Mouse (Mus musculus) testis, adult 2 months (tissue): ENCODE measurements at regions not wholly inside any gene's neighbourhood (a gene's known extent, or its start where the extent isn't known, plus 50 kb on each side); places are given as distances from the start of the nearest gene placed in this dataset.

Source experiments
- H3K27ac ChIP-seq: fragments of 200-500 bp; 2 replicates; pipeline ENCODE4 v1.5.1; 2012; ENCODE audit warnings: low read depth, low read length; ENCODE audit not compliant: control insufficient read depth, insufficient read depth
- H3K27me3 ChIP-seq: fragments of 200-500 bp; 2 replicates; pipeline ENCODE4 v1.6.1; 2012; ENCODE audit warnings: mild to moderate bottlenecking, low read length, moderate library complexity; ENCODE audit not compliant: control insufficient read depth, insufficient read depth
- H3K36me3 ChIP-seq: fragments of 200-500 bp; 2 replicates; pipeline ENCODE4 v1.6.1; 2012; ENCODE audit warnings: mild to moderate bottlenecking, low read length; ENCODE audit not compliant: control insufficient read depth, insufficient read depth
- H3K4me1 ChIP-seq: fragments of 200-500 bp; 2 replicates; pipeline ENCODE4 v1.6.1; 2012; ENCODE audit warnings: low read length; ENCODE audit not compliant: control insufficient read depth, insufficient read depth
- H3K4me3 ChIP-seq: fragments of 200-500 bp; 2 replicates; pipeline ENCODE4 v1.5.1; 2012; ENCODE audit warnings: low read depth, mild to moderate bottlenecking, low read length, moderate library complexity, mixed read lengths; ENCODE audit not compliant: control insufficient read depth
- CTCF ChIP-seq: fragments of 200-500 bp; IDR thresholded peaks from 2 replicates; pipeline ENCODE4 v1.5.1; 2012; ENCODE audit warnings: low read depth, mild to moderate bottlenecking, inconsistent platforms, low read length, moderate library complexity; ENCODE audit not compliant: control insufficient read depth, insufficient read depth, insufficient replicate concordance
- POLR2A ChIP-seq: fragments of 200-500 bp; IDR thresholded peaks from 2 replicates; pipeline ENCODE4 v1.6.1; 2012; ENCODE audit warnings: low read depth, mild to moderate bottlenecking, inconsistent platforms, low read length, moderate library complexity; ENCODE audit not compliant: control insufficient read depth

DNA sequence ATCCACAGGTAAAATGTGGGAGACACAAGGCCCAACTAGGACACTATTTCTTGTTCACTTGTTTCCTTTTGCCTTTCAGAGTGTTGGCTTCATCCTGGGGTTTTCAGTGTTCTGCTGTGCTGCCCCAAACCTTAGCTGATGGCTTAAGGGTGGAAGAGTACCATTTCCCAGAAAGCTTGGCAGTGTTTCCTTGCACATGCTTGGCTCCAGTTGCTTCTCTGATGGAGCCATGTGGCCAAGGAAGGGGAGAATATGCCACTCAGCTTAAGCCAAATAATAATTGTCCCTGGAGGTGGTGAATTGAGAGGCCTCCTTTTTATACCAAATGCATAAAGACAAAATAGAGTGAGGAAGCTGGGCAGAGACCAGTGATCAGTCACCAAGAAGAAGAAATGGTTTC, 464.9 kb upstream of the Lmcd1 start:
- no peaks in the 10 kb centered on the region for H3K36me3 ChIP-seq
- no peaks in the 10 kb centered on the region for H3K27me3 ChIP-seq
- no peak overlapping the region for H3K4me3 ChIP-seq
- TF ChIP-seq CTCF, result no peak
- no peak for TF ChIP-seq POLR2A
- H3K4me1 ChIP-seq, result no peaks in the 10 kb centered on the region
- H3K27ac ChIP-seq, result no peak overlapping the region

DNA sequence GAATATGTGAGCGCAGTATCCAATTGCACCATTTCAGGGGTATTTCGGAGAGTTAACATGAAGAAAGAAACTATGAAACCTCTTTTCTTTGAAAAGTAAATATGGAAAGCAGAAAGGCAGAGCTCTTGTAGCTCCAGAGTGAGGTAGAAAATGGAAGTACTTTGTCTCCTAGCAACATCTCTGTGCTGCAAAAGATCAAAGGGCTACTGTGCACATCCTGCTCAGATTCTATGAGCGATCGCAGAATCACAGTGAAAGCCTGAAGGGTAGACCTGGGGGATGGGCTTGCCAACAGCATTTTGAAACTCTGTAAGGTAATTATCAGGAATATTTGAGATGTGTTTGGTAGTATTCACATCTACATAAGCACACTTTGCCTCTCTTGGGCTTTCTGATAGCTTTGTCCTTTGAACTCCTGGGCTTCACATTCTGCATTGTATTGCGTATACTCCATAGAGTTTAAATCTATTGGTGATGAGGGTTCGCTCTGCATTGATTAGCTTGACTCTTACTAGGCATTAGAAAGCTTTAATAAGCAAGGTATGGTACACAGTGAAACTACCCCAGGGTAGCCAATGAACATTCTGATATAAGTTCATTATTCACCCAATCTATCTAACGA, 459.5 kb upstream of the Lmcd1 start:
- no peaks in the 10 kb centered on the region for H3K36me3 ChIP-seq
- H3K4me3 ChIP-seq, result no peak overlapping the region
- no peak for TF ChIP-seq POLR2A
- no peak for TF ChIP-seq CTCF
- H3K27me3 ChIP-seq, result no peaks in the 10 kb centered on the region
- no peaks in the 10 kb centered on the region for H3K4me1 ChIP-seq
- no peak overlapping the region for H3K27ac ChIP-seq

DNA sequence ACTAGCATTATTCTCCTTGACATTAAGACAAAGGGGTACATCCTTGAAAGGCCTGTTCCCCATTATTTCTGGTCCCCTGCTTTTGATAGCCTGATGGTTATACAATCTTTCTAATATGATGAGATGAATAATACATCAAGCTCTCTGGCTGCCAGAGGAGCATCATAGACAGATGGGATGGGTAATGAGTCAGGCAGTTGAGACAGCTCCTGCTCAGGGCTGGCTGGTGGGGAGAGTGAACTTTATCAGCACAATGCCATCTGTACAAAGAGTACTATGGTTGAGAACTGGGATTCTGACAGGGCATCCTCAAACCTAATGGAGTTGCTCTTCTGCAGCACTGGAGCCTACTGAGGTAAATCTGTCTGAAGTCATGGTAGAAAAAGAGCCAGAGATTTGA, 458.4 kb upstream of the Lmcd1 start:
- Histone ChIP-seq H3K27me3 (no peaks in the 10 kb centered on the region), H3K4me3 (no peak overlapping the region), H3K36me3 (no peaks in the 10 kb centered on the region), H3K27ac (no peak overlapping the region), H3K4me1 (no peaks in the 10 kb centered on the region)
- TF ChIP-seq POLR2A (no peak), CTCF (no peak)

DNA sequence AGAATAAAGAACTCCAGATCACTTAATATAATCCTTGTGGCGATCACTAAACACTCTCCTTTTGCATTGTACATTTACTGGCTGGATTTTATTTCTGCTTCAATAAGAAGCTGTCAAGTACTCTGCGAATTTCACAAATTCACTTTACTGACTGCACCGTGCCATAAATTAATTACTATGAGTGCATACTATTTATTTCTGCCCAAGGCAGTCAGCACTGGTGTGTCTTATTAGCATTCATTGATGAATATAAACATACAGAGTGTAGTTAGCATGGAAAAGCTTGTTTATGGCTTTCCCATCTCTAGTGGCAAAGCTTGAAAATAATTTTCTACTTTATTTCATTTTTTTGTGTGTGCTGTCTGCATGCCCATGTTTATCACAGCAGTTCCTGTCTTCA, 453.3 kb upstream of the Lmcd1 start:
- no peak overlapping the region for H3K27ac ChIP-seq

DNA sequence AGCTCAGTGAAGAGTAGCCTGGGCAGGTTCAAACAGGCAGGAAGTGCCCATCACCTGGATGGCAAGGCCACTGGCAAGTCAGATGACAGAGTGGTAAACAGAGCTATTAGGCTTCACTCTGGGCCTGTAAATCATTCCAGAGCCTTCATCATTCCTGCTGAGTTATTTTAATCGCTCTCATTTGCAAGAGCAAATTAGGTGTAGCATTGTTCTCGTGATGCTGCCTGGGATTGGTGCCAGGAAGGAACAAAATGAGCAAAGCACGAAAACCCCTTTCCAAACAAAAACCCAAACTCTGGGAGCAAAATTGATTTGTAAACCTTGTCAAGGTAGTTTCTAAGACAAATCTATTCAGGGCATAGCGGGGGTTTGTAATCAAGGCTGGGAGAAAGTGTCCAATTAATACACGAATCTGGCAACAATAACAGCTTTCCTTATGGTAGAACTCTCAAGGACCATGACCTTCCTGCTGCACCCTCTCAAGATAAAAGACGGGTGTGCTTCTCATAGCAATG, 429.2 kb upstream of the Lmcd1 start:
- H3K4me1 ChIP-seq, result no peaks in the 10 kb centered on the region
- H3K4me3 ChIP-seq, result no peak overlapping the region
- H3K36me3 ChIP-seq, result no peaks in the 10 kb centered on the region
- H3K27me3 ChIP-seq, result no peaks in the 10 kb centered on the region
- H3K27ac ChIP-seq, result no peak overlapping the region
- no peak for TF ChIP-seq CTCF
- TF ChIP-seq POLR2A, result no peak

More for the DNA sequence above, 453.3 kb upstream of the Lmcd1 start:
- H3K36me3 ChIP-seq, result no peaks in the 10 kb centered on the region
- no peak overlapping the region for H3K4me3 ChIP-seq
- H3K27me3 ChIP-seq, result no peaks in the 10 kb centered on the region
- no peaks in the 10 kb centered on the region for H3K4me1 ChIP-seq
- TF ChIP-seq POLR2A (no peak), CTCF (no peak)

DNA sequence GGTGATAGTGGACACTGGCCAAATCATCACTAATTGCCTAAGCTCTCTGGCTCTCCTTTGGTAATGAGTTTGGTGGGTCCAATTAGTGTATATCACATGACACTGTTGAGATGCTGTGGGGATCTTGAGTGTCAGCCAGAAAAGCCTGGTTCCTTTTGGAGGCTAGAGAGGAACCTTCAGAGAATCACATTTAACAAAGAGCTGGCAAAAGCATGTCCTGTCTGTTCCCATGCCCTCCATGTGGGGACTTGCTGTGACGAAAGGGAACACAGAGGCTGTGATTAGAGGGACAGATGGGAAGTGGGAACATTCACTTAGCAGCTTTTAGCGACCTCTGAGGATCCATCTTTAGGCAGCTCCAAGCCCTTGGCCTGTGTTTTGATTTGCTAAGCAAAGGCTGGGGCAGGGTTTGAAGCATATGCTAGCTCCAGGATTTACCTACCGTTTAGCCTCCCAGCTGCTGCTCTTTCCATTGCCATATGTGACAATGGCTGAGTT, 407.4 kb upstream of the Lmcd1 start:
- Histone ChIP-seq H3K36me3 (no peaks in the 10 kb centered on the region), H3K27me3 (no peaks in the 10 kb centered on the region), H3K4me1 (no peaks in the 10 kb centered on the region; the same call in 1 of the 2 replicates), H3K4me3 (no peak overlapping the region), H3K27ac (no peak overlapping the region)
- TF ChIP-seq POLR2A (no peak), CTCF (no peak)

DNA sequence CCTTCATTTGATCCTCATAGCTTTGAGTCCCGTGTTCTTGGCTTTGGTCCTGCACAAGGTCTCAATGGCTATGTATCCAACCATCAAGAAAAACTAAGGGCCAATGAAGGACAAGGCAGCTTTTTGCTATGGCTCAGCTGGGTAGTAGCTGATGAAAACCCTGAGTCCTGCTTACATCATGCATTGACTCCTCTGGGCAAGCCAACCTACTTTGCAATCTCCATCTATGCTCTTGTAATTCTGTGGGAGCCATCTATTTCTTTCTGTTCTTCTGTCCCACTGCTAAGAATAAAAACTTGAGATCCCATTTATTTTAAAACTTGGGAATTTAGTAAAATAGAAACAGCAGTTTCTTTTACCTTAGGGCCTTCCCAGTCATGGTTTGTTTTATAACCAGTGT, 391.0 kb upstream of the Lmcd1 start:
- H3K27me3 ChIP-seq, result no peaks in the 10 kb centered on the region
- TF ChIP-seq POLR2A, result no peak
- no peak for TF ChIP-seq CTCF

DNA sequence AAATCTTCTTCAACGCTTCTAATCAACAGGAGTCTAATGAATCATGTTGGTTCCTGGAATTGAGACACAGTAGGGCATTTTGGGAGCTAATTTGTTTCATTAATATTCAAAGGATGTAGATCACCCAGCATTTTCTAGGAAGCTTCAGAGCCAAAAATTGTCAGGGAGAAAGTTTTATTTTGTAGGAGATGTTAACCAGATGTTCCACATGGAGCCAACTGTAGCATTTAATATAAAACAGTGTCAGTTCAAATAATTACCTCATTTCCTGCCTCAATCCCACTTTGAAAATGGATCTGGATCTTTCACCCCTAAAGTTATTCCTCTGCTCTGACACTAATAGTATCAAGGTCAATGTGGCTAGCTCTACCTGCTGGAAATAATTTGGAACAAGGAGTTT, 389.6 kb upstream of the Lmcd1 start:
- Histone ChIP-seq H3K4me1 (no peaks in the 10 kb centered on the region), H3K27ac (no peak overlapping the region), H3K36me3 (no peaks in the 10 kb centered on the region), H3K27me3 (no peaks in the 10 kb centered on the region), H3K4me3 (no peak overlapping the region)
- TF ChIP-seq POLR2A (no peak), CTCF (no peak)

More for the DNA sequence above, 391.0 kb upstream of the Lmcd1 start:
- Histone ChIP-seq H3K4me1 (no peaks in the 10 kb centered on the region), H3K4me3 (no peak overlapping the region), H3K36me3 (no peaks in the 10 kb centered on the region), H3K27ac (no peak overlapping the region)

DNA sequence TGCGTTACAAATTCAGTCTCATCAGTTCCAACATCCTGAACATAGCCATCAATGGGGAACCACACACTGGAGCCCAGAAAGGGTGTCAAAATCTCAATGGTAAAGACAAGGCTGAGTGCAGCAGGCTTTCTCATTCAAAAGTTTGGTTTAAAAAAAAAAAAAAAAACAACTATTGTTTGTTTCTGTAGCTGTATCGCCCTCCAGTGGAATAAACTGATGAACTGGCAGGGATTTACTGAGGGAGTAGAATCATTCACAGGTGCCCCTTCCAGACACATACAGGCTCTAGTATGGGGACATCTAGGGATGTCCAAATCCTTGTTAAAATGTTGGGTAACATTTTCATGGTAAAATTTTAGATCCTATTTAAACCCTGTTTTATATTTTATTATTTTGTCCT, 361.6 kb upstream of the Lmcd1 start:
- TF ChIP-seq POLR2A (no peak), CTCF (no peak)
- Histone ChIP-seq H3K27me3 (no peaks in the 10 kb centered on the region), H3K4me1 (no peaks in the 10 kb centered on the region), H3K4me3 (no peak overlapping the region), H3K36me3 (no peaks in the 10 kb centered on the region), H3K27ac (no peak overlapping the region)
